Mouse (Mus musculus): ENCODE data around the gene Syna.

Gene Syna

GRCm38 (mm10) chr5:134567445-134567844, 7.5 kb upstream of the Syna start:
- no peak for DNase-seq (ENCODE audit: low spot score in 2 of 2)

DNA sequence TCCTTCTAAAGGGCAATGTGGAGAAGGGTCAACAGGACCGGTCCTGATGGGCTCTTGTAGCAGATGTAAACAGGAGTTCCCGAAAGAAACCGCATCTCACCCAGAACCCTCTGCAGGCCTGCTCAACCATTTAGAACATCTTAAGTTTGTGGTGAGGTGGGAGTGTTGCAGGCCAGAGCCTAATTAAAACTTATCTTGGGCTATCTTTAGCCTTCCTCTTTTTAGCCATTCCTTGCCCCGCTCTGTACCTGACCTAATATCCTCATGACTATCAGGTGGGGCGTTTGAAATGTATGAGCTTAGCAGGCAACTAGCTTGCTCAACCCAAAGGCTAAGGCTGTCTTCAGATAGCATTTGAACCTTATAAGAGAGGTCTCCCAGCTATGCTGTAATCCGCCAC, 5.7 kb upstream of the Syna start:
- DNase-seq (ENCODE audit: low spot score in 2 of 2) = no peak

- DNase-seq (ENCODE audit: low spot score in 2 of 2) = no peak
Measured at GRCm38 (mm10) chr5:134564272-134564671, 4.3 kb upstream of the Syna start.

- DNase-seq (ENCODE audit: low spot score in 2 of 2) = no peak
Measured at GRCm38 (mm10) chr5:134560450-134561171, 640 bp upstream of the Syna start.

GRCm38 (mm10) chr5:134555463-134556164, 4.4 kb downstream of the Syna start:
- DNase-seq (ENCODE audit: low spot score in 2 of 2) = peak; percentile 30 to 32

DNA sequence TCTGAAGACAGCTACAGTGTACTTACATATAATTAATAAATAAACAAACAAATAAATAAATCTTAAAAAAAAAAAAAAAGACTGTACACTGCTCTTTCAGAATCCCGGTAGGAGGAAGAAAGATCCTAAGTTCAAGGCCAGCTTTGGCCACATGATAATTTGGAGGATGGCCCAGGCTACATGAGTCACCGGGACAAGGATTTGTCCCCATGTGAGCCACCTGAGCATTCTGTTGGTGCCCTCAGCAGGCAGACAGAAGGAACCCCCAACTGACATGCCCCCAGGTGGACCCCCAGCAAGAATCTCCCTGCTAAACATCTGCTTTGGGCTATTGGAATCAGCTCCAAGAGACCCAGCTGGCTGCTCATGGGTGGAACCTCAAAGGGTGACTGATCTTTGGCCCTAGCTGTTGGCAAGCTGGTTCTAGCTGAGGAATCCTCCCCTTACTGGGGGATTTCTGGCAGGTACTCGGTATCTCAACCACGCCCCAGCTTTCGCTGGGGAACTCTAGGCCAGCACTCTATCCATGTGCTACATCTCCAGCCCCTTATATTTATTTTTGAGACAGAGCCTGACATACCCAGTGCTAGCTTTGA, 5.9 kb downstream of the Syna start:
- no peak for DNase-seq (ENCODE audit: low spot score in 2 of 2)

GRCm38 (mm10) chr5:134552110-134552972, 7.6 kb downstream of the Syna start, which contains the start of gene Clip2:
Gene Clip2, minus strand, starts transcription at chr5:134552434.
- peak; percentile 88 to 90 for DNase-seq (ENCODE audit: low spot score in 2 of 2)

DNA sequence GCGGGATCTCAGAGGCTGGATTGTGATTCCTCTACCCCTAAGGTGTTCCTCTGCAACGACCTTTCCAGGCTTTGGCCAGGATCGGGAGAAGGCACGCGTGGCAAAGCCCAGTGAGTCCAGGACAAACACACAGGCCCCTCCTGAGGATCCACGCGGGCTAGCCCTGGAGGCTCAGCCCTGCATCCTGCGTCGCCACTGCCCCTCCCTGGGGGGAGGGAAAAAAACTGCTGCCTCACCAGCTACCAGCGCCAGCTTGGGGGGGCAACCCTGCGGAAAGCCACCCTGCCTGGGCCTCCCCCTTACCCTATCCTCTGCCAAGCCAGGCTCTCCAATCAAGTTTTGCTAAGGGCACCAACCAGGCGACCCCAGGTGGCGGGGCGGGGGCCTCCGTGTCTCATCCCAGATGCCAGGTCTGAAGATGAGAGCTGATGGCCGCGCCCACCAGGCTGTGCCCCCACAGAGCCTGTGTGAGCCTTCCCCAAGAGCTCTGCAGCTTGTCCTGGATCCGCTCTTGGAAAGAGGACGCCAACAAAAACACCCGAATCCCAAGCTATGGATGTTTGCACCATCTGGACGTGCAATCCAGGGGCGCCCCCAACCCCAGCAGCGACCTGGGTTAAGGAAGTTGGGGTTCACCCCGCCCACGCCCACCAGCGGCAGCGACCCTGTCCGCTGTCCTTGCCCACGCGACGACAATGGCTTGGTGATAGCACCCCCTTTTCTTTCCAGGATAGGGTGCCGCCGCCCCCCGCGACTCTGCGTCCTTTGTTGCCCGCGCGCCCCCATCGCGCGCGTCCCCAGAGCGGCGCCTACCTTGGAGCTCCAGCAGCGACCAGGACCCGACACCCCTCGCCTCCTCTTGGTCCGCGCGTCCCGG, 8.5 kb downstream of the Syna start:
- no peak for DNase-seq (ENCODE audit: low spot score in 2 of 2)

DNA sequence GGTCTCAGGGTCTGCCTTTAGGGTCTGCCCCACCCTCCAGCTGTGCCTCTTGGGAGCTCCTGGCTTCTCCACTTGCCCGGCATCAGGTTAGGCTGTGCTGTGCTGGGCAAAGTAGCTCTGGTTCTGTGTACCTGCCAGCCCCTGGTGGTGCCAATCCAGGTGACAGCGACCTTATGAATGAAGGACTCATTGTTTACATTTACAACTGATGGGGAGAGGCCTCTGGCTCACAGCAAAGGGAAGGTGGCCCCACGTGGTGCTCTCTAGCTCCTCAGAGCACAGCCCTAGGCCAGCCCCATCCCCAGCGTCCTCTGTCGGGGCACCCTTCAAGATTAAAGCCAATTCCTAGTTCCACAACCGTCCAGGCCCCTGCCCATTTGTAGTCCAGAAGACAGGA, 9.1 kb downstream of the Syna start:
- peak in 1 of 2 experiments; percentile 2 for DNase-seq (ENCODE audit: low spot score in 2 of 2)

DNA sequence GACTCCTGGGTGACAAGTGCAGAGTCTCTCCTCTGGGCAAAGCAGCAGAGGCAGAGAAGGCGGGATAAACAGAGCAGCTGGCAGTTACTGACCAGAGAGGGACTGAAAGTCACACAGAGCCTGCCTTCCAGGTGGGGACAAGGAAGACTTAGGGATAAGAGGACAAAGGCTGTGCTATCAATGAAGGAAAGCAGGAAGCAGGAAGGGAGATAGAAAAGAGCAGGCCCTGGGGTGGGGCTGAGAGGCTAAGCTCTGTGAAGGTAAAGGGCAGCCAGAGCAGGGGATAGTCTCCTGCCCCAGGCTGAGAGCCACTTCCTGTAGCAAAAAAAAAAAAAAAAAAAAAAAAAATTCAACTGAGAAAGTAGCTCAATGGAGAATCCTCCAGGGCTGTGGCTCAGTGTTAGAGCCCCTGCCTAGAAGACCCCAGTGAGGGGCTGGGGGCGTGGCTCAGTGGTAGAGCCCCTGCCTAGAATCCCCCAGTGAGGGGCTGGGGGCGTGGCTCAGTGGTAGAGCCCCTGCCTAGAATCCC, 10.3 kb downstream of the Syna start:
- peak in 1 of 2 experiments; percentile 1 for DNase-seq (ENCODE audit: low spot score in 2 of 2)

DNA sequence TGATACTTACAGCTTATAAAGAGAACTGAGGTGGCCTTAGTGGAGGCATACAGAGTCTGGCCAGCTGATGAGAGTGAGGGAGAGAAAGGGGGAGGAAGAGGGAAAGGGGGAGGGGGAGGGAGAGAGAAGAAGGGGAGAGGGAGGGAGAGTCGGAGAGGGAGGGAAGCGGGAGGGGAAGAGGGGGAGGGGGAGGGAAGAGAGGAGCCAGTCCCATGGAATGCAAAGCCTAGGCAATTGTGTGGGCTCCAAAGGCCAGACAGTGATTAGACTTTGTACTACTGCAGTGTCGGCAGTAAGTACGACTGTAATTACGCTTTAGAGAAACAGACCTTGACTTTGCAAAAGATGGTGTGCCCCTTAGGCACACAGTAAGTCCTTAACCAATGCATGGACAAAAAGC, 11.7 kb downstream of the Syna start:
- DNase-seq (ENCODE audit: low spot score in 2 of 2) = no peak

- DNase-seq (ENCODE audit: low spot score in 2 of 2) = no peak
Measured at GRCm38 (mm10) chr5:134546790-134547189, 13.2 kb downstream of the Syna start.

- peak in 1 of 2 experiments; percentile 20 for DNase-seq (ENCODE audit: low spot score in 2 of 2)
Measured at GRCm38 (mm10) chr5:134545242-134545629, 14.7 kb downstream of the Syna start.

DNA sequence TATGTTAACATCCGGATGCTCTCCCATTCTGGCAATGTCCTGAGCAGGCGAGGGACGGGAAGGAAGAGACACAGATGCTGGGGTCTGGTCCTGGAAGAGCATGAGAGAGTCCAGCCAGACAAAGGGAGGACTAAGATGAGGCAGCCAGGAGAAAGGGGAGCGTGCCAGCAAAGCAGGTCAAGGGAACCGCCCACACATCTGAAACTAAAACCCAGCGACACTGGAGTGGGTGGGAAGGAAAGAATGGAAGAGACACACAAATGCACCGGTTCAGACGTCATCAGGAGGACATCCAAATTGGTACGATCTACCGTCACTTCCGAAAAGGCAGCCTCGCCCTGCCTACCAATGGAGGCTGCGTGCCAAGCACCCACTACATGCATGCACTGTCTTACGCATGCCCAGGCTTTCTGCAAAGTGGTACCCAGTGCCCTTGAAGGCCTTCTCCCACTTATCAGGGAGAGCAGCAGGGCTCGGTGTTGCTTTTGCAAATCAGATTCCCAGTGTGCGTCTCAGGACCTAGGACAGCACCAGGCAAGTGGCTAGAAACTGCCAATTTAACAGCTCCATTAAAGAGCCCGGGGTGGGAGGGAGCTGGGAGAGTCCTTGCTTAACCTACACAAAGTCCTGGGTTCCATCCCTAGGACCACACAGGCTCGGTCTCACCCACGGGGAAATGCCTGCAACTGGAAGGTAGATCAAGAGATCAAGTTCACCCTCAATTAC, 15.3 kb downstream of the Syna start:
- DNase-seq (ENCODE audit: low spot score in 2 of 2) = no peak

- no peak for DNase-seq (ENCODE audit: low spot score in 2 of 2)
Measured at GRCm38 (mm10) chr5:134541640-134542039, 18.3 kb downstream of the Syna start.

DNA sequence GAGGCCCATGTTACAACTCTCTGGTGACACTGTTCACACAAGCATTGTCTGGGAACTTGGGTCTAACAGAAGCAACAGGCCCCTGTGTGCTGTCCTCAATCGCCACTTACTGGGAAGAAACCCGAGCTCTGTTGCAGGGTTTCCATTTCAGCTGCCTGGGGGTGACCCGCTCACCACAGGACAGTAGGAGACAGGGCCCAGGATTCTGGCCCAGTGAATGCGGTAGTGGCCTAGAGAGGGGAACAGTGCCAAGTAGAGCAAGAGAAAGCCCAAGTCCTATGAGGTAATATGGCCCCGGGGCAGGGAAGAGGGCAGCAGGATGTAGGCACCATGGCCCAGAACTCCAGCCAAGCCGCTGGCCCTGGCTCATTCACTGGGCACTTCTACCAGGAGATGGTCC, 19.1 kb downstream of the Syna start:
- no peak for DNase-seq (ENCODE audit: low spot score in 2 of 2)

DNA sequence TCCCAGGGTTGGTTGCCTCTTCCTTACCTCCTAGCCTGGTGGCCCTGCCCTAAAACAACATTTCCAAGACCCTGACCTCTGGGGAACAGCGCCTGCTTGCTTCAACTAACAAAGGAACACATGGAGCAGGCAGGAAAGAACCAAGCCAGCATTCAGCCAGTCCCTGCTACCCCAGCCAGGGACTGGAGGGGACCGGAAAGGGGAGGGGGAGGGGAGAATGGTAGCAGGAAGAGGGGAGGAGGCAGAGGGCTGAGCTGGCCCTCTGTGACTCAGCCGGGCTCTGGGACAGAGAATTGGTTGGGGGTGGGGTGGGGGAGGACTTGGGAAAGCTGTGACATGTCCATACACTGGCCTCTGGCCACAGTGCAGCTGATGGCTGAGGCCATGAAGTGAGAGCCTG, 20.1 kb downstream of the Syna start:
- DNase-seq (ENCODE audit: low spot score in 2 of 2) = peak in 1 of 2 experiments; percentile 7

GRCm38 (mm10) chr5:134536036-134536435, 23.9 kb downstream of the Syna start:
- DNase-seq (ENCODE audit: low spot score in 2 of 2) = no peak

- DNase-seq (ENCODE audit: low spot score in 2 of 2) = no peak
Measured at GRCm38 (mm10) chr5:134532417-134532816, 27.6 kb downstream of the Syna start.

GRCm38 (mm10) chr5:134531585-134531984, 28.4 kb downstream of the Syna start:
- DNase-seq (ENCODE audit: low spot score in 2 of 2) = no peak
